Mouse (Mus musculus): ENCODE measurements around the gene Tceal8. TPM values are rescaled to one million over a fixed set of nuclear protein-coding genes. Genes with fewer than 3 reads are reported as not detected.

The Tceal8 gene
- polyA plus RNA-seq, 1 experiment from 2014 or later, result 225 TPM

GRCm38 (mm10) chrX:136195193-136195944, 23.2 kb upstream of the Tceal8 start:
- no peaks in the 10 kb centered on the region for H3K36me3 ChIP-seq (ENCODE audit: control insufficient read depth, insufficient read depth, low read length)
- no peaks in the 10 kb centered on the region for H3K4me1 ChIP-seq (ENCODE audit: control insufficient read depth, insufficient read depth, low read length)
- H3K9ac ChIP-seq (ENCODE audit: low read length), result no peak overlapping the region
- ATAC-seq (ENCODE audit: insufficient number of reproducible peaks, low FRiP score, low TSS enrichment, low read depth) (no peak), DNase-seq (ENCODE audit: low spot score) (no peak)
- H3K9me3 ChIP-seq (ENCODE audit: control insufficient read depth, low read length), result no peaks in the 10 kb centered on the region
- no peak overlapping the region for H3K4me3 ChIP-seq (ENCODE audit: low read depth, low read length)
- H3K27me3 ChIP-seq (ENCODE audit: control insufficient read depth, insufficient read depth, low read length), result no peaks in the 10 kb centered on the region
- H3K27ac ChIP-seq (replicated peaks; ENCODE audit: low read depth, low read length), result no peak overlapping the region
- WGBS, result 85% methylated on average over 16 of the region's 16 CpGs
- no peak overlapping the region for H3K4me2 ChIP-seq (ENCODE audit: low read depth, severe bottlenecking)

DNA sequence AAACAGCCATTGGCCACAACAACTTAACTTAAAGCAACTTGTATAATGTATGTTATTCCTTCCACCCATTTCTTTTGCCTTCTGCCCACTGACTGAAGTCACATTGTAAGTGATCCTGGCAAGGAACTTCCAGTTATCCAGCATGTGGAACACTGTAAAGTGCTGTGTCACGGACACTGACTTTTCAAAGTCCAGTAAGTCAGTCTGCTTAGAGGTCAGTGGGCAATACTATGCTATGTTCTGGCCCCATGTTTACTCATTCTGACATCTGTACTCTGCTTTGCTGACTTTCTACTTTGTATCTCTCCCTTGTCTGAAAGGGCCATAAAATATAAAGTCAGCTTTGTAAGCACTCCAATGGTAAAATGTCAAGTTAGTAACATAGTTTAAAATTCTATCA, 11.0 kb upstream of the Tceal8 start:
- Histone ChIP-seq H3K27ac (replicated peaks; ENCODE audit: low read depth, low read length) (no peak overlapping the region), H3K4me1 (ENCODE audit: control insufficient read depth, insufficient read depth, low read length) (no peaks in the 10 kb centered on the region), H3K36me3 (ENCODE audit: control insufficient read depth, insufficient read depth, low read length) (no peaks in the 10 kb centered on the region), H3K9me3 (ENCODE audit: control insufficient read depth, low read length) (no peaks in the 10 kb centered on the region), H3K4me2 (ENCODE audit: low read depth, severe bottlenecking) (no peak overlapping the region), H3K9ac (ENCODE audit: low read length) (no peak overlapping the region), H3K27me3 (ENCODE audit: control insufficient read depth, insufficient read depth, low read length) (no peaks in the 10 kb centered on the region), H3K4me3 (ENCODE audit: low read depth, low read length) (no peak overlapping the region)
- DNase-seq (ENCODE audit: low spot score) (no peak), ATAC-seq (ENCODE audit: insufficient number of reproducible peaks, low FRiP score, low TSS enrichment, low read depth) (no peak)
- WGBS, result 88% methylated on average over 1 of the region's 1 CpGs

DNA sequence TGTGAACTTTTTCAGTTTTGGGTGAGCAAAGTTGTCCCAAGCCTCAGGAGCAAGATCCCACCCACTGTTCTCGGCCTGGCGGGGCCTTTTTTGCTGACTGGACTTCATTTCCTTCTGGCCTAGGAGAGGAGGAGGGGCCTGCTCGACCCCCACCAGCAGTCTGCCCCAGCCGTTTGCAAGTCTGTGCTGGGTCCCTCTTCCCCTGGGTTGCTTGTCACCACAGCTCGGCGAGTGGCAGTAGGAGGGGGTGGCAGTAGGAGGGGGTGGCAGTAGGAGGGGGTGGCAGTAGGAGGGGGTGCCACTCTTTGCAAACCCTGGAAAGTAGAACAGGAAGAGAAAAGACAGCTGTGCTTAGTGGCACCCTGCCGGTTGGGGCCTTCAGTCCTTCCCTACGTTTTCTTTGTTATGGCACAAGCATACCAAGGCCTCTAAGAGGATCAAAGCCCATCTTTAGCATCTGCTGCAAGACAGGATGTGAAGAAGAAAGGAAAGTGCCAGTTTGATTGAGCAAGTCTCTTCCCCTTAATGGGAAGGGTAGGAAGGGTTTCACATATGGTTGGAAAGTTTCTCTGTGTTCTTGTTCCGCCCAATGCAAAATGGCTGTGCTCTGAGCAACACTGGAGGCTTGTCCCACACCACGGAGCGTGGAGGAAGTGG, 8.9 kb upstream of the Tceal8 start:
- H3K9me3 ChIP-seq (ENCODE audit: control insufficient read depth, low read length), result no peaks in the 10 kb centered on the region
- 33% methylated on average over 10 of the region's 11 CpGs for WGBS
- H3K4me2 ChIP-seq (ENCODE audit: low read depth, severe bottlenecking), result no peak overlapping the region
- no peaks in the 10 kb centered on the region for H3K4me1 ChIP-seq (ENCODE audit: control insufficient read depth, insufficient read depth, low read length)
- H3K27ac ChIP-seq (replicated peaks; ENCODE audit: low read depth, low read length), result no peak overlapping the region
- ATAC-seq (ENCODE audit: insufficient number of reproducible peaks, low FRiP score, low TSS enrichment, low read depth) (no peak), DNase-seq (ENCODE audit: low spot score) (peak; percentile 39)
- no peaks in the 10 kb centered on the region for H3K27me3 ChIP-seq (ENCODE audit: control insufficient read depth, insufficient read depth, low read length)
- H3K36me3 ChIP-seq (ENCODE audit: control insufficient read depth, insufficient read depth, low read length), result no peaks in the 10 kb centered on the region
- no peak overlapping the region for H3K9ac ChIP-seq (ENCODE audit: low read length)
- no peak overlapping the region for H3K4me3 ChIP-seq (ENCODE audit: low read depth, low read length)

DNA sequence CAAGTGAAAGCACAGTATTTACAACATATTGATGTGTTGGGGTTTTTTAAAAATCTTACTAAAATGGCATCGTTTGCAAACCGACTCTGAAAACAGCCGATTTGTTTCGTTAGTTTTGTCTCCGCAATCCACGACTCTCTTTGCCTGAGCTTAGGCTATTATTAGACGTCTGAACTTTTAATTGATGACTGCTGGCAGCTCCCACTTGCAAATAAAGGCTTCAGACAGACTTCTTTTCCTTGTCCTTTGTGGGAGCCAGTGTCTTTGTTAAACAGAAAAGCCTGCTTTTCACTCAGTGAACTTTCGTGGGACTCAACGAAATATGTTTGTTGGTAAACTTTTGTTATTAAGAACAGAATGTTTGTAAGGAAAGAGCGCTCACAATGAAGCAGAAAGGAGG, 644 bp upstream of the Tceal8 start:
- peak overlapping the region; percentile 22; the same call in 1 of the 2 replicates for H3K9ac ChIP-seq (ENCODE audit: low read length)
- H3K27ac ChIP-seq (replicated peaks; ENCODE audit: low read depth, low read length), result no peak overlapping the region
- WGBS, result 27% methylated on average over 10 of the region's 10 CpGs

GRCm38 (mm10) chrX:136171189-136172117, 689 bp downstream of the Tceal8 start:
- Histone ChIP-seq H3K27me3 (ENCODE audit: control insufficient read depth, insufficient read depth, low read length) (no peaks in the 10 kb centered on the region), H3K4me2 (ENCODE audit: low read depth, severe bottlenecking) (peak overlapping the region; percentile 39)
- DNase-seq (ENCODE audit: low spot score), result peak; percentile 75

More for the DNA sequence above, 644 bp upstream of the Tceal8 start:
- ATAC-seq (ENCODE audit: insufficient number of reproducible peaks, low FRiP score, low TSS enrichment, low read depth), result no peak
- H3K36me3 ChIP-seq (ENCODE audit: control insufficient read depth, insufficient read depth, low read length), result no peaks in the 10 kb centered on the region
- H3K9me3 ChIP-seq (ENCODE audit: control insufficient read depth, low read length), result no peaks in the 10 kb centered on the region
- DNase-seq (ENCODE audit: low spot score), result peak; percentile 21
- H3K27me3 ChIP-seq (ENCODE audit: control insufficient read depth, insufficient read depth, low read length), result no peaks in the 10 kb centered on the region
- no peaks in the 10 kb centered on the region for H3K4me1 ChIP-seq (ENCODE audit: control insufficient read depth, insufficient read depth, low read length)
- peak overlapping the region; percentile 34; the same call in 1 of the 2 replicates for H3K4me2 ChIP-seq (ENCODE audit: low read depth, severe bottlenecking)
- H3K4me3 ChIP-seq (ENCODE audit: low read depth, low read length), result peak overlapping the region; percentile 35; the same call in 1 of the 2 replicates

DNA sequence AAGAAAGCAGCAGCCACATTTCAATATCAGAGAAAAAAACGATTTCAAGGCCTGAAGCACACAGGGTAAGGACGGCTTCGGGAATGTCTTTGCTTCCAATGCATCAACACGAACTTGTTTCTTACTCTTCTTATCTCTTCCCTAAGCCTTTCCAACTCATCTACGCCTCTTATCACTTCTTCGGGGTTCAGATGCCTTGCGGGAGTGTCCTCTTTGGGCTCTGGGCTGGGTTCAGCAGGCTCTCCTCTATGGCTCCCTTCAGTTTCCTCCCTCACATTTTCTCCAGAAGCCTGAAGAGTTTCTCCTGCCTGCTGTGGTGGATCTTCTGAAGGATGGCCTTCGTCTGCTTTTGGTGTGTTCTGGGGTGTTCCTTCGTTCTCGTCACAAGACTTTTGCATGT, 1.5 kb downstream of the Tceal8 start:
- Histone ChIP-seq H3K36me3 (ENCODE audit: control insufficient read depth, insufficient read depth, low read length) (no peaks in the 10 kb centered on the region), H3K4me1 (ENCODE audit: control insufficient read depth, insufficient read depth, low read length) (no peaks in the 10 kb centered on the region), H3K4me3 (ENCODE audit: low read depth, low read length) (peak overlapping the region; percentile 35), H3K9ac (ENCODE audit: low read length) (no peak overlapping the region), H3K4me2 (ENCODE audit: low read depth, severe bottlenecking) (peak overlapping the region; percentile 39), H3K27me3 (ENCODE audit: control insufficient read depth, insufficient read depth, low read length) (no peaks in the 10 kb centered on the region), H3K9me3 (ENCODE audit: control insufficient read depth, low read length) (no peaks in the 10 kb centered on the region), H3K27ac (replicated peaks; ENCODE audit: low read depth, low read length) (no peak overlapping the region)
- no peak for DNase-seq (ENCODE audit: low spot score)
- ATAC-seq (ENCODE audit: insufficient number of reproducible peaks, low FRiP score, low TSS enrichment, low read depth), result no peak
- 69% methylated on average over 10 of the region's 10 CpGs for WGBS

More at GRCm38 (mm10) chrX:136171189-136172117, 689 bp downstream of the Tceal8 start:
- Histone ChIP-seq H3K9ac (ENCODE audit: low read length) (peak overlapping the region; percentile 70), H3K4me1 (ENCODE audit: control insufficient read depth, insufficient read depth, low read length) (no peaks in the 10 kb centered on the region), H3K9me3 (ENCODE audit: control insufficient read depth, low read length) (no peaks in the 10 kb centered on the region), H3K36me3 (ENCODE audit: control insufficient read depth, insufficient read depth, low read length) (no peaks in the 10 kb centered on the region), H3K4me3 (ENCODE audit: low read depth, low read length) (peak overlapping the region; percentile 35), H3K27ac (replicated peaks; ENCODE audit: low read depth, low read length) (peak overlapping the region; percentile 56; the same call in 1 of the 2 replicates)
- ATAC-seq (ENCODE audit: insufficient number of reproducible peaks, low FRiP score, low TSS enrichment, low read depth), result peak; percentile 69; the same call in 1 of the 2 replicates
- WGBS, result 19% methylated on average over 24 of the region's 24 CpGs

GRCm38 (mm10) chrX:136144195-136144594, 27.9 kb downstream of the Tceal8 start:
- Histone ChIP-seq H3K9me3 (ENCODE audit: control insufficient read depth, low read length) (no peaks in the 10 kb centered on the region), H3K9ac (ENCODE audit: low read length) (no peak overlapping the region), H3K4me1 (ENCODE audit: control insufficient read depth, insufficient read depth, low read length) (no peaks in the 10 kb centered on the region), H3K36me3 (ENCODE audit: control insufficient read depth, insufficient read depth, low read length) (no peaks in the 10 kb centered on the region), H3K27ac (replicated peaks; ENCODE audit: low read depth, low read length) (no peak overlapping the region), H3K27me3 (ENCODE audit: control insufficient read depth, insufficient read depth, low read length) (0 out of 2 replicates have a peak, but pooled peaks cover 2% of the 10 kb centered on the region), H3K4me3 (ENCODE audit: low read depth, low read length) (no peak overlapping the region), H3K4me2 (ENCODE audit: low read depth, severe bottlenecking) (no peak overlapping the region)
- no peak for DNase-seq (ENCODE audit: low spot score)
- WGBS, result 71% methylated on average over 7 of the region's 7 CpGs
- ATAC-seq (ENCODE audit: insufficient number of reproducible peaks, low FRiP score, low TSS enrichment, low read depth), result no peak

DNA sequence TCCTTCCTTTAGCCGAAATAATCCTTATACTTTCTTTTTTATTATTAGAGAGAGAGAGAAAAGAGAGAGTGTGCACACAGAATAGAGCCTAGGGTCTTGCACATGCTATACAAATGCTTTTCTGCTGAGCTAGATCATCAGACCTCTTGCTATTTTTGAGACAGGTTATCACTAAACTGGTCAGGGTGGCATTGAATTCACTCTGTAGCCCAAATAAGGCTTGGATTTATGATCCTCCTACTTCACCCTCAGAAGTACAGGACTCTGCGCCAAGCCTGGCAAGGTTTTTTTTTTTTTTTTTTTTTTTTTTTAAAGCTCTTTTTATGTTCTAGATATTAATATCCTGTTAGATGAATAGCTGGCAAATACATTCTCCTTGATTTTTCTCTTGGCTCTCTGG, 28.4 kb downstream of the Tceal8 start:
- Histone ChIP-seq H3K9me3 (ENCODE audit: control insufficient read depth, low read length) (no peaks in the 10 kb centered on the region), H3K27ac (replicated peaks; ENCODE audit: low read depth, low read length) (no peak overlapping the region), H3K4me3 (ENCODE audit: low read depth, low read length) (no peak overlapping the region), H3K9ac (ENCODE audit: low read length) (no peak overlapping the region), H3K36me3 (ENCODE audit: control insufficient read depth, insufficient read depth, low read length) (no peaks in the 10 kb centered on the region), H3K4me1 (ENCODE audit: control insufficient read depth, insufficient read depth, low read length) (no peaks in the 10 kb centered on the region), H3K4me2 (ENCODE audit: low read depth, severe bottlenecking) (no peak overlapping the region), H3K27me3 (ENCODE audit: control insufficient read depth, insufficient read depth, low read length) (0 out of 2 replicates have a peak, but pooled peaks cover 2% of the 10 kb centered on the region)
- WGBS, result 77% methylated on average over 2 of the region's 2 CpGs
- no peak for ATAC-seq (ENCODE audit: insufficient number of reproducible peaks, low FRiP score, low TSS enrichment, low read depth)
- no peak for DNase-seq (ENCODE audit: low spot score)
